Mouse (Mus musculus): ENCODE data around the gene Tut4. TPM values are rescaled to one million over a fixed set of nuclear protein-coding genes. Genes with fewer than 3 reads are reported as not detected.

Tut4 gene
- total and polyA plus RNA-seq, 3 experiments = 23.5 to 67.4 (median 26.3) TPM

DNA sequence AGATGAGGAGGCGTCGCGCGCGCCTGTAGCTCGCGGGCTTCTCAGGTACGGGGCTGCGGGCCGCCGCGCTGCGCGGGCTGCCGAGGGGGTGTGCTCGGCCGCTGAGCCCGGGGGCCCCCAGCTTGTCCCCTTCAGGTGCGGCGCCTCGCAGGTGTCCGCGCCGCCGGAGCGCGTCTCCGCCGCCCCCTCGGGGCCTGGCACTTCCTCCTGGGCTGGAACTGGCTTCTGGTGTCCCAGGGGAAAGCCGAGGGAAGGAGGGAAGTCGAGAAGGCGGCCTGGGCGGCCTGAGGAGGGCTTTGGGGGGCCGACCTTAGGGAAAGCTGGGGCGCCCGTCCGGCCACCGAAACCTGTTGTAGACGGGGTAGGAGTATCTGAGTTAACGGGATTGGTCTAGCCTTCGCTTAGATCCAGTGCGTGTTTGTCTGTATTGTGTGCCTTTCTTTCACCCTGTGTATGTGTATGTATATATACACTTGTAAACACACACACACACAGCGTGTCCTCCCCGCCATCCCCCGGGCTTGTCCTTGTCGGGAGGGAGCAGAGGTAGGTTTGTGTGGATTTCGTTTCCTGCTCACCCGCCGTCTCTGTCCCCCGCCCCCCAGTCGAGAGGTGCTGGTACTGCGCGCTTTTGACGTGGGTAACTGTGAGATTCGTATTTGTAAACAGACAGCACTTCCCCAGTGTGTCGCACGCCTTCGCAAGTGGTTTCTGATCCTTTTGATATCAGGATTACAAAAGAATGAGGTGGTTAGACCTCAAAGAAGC lies 1.1 kb downstream of the Tut4 start:
- H3K27me3 ChIP-seq (replicated peaks) = no peaks in the 10 kb centered on the region
- no peaks in the 10 kb centered on the region for H3K9me3 ChIP-seq (replicated peaks; ENCODE audit: low read length)
- TF ChIP-seq IRF4 (IDR thresholded peaks at IDR 0.05; ENCODE audit: low read depth, low read length) (peak; percentile 49), MAZ (IDR thresholded peaks at IDR 0.05; ENCODE audit: low read depth, low read length) (peak; percentile 80; the same call in 1 of the 2 replicates), ZNF384 (IDR thresholded peaks at IDR 0.05; ENCODE audit: low read depth, low read length) (peak; percentile 28), HCFC1 (IDR thresholded peaks at IDR 0.05; ENCODE audit: low read depth, low read length) (peak; percentile 42; the same call in 1 of the 2 replicates), ZKSCAN1 (IDR thresholded peaks at IDR 0.05; ENCODE audit: borderline replicate concordance, low read depth, low read length) (no peak), MEF2A (IDR thresholded peaks at IDR 0.05; ENCODE audit: borderline replicate concordance, low read depth, low read length) (peak; percentile 9; the same call in 1 of the 2 replicates), TCF12 (IDR thresholded peaks at IDR 0.05; ENCODE audit: low read depth, low read length) (peak; percentile 69; the same call in 1 of the 2 replicates), GABPA (IDR thresholded peaks at IDR 0.05; ENCODE audit: insufficient replicate concordance, low read depth, low read length) (no peak), BHLHE40 (IDR thresholded peaks at IDR 0.05; ENCODE audit: low read depth, low read length) (peak; percentile 75), ELF1 (IDR thresholded peaks at IDR 0.05; ENCODE audit: low read depth, low read length) (0 out of 2 replicates have a peak, but pooled peaks have one; percentile 9), MAX (IDR thresholded peaks at IDR 0.05; ENCODE audit: low read length) (peak; percentile 77), UBTF (IDR thresholded peaks at IDR 0.05; ENCODE audit: low read depth, low read length) (peak; percentile 71; the same call in 1 of the 2 replicates), POLR2A (IDR thresholded peaks at IDR 0.05; ENCODE audit: low read depth, low read length) (peak; percentile 34; the same call in 1 of the 2 replicates), CHD2 (IDR thresholded peaks at IDR 0.05; ENCODE audit: low read length) (peak; percentile 69), USF1 (IDR thresholded peaks at IDR 0.05; ENCODE audit: low read depth, low read length) (no peak), CTCF (conservative IDR thresholded peaks at IDR 0.05 in 1 of 2, IDR thresholded peaks at IDR 0.05 in 1 of 2; ENCODE audit: low read depth in 2 of 2, low read length in 2 of 2) (no peak), EP300 (IDR thresholded peaks at IDR 0.05; ENCODE audit: low read length) (peak; percentile 51; the same call in 1 of the 2 replicates), SIN3A (IDR thresholded peaks at IDR 0.05; ENCODE audit: low read length) (peak; percentile 95), TBP (conservative IDR thresholded peaks at IDR 0.05; ENCODE audit: low read depth, low read length) (no peak), MXI1 (IDR thresholded peaks at IDR 0.05; ENCODE audit: low read depth, low read length) (peak; percentile 93), ETS1 (conservative IDR thresholded peaks at IDR 0.05; ENCODE audit: low read depth, low read length) (peak; percentile 34; the same call in 1 of the 2 replicates)
- H3K27ac ChIP-seq (ENCODE audit: insufficient read depth, low read depth) = peak overlapping the region; percentile 90
- no peak overlapping the region for H3K4me2 ChIP-seq (ENCODE audit: insufficient read depth, low read depth, poor library complexity, severe bottlenecking)
- dilution Hi-C loops (cut with MboI; ENCODE audit: extremely low pct_ligation_motif_present, extremely low pct_unique_long_range_greater_than_20kb, low sequenced_read_pairs) (no loop called here), in situ Hi-C loops (cut with MboI; ENCODE audit: low pct_ligation_motif_present, low pct_unique_long_range_greater_than_20kb, low sequenced_read_pairs) (no loop called here)
- peaks cover 0 to 6% of the 10 kb centered on the region in 2 experiments for H3K36me3 ChIP-seq (replicated peaks in 1 of 2; ENCODE audit: control insufficient read depth in 1 of 2, insufficient read depth in 1 of 2, low read length in 1 of 2)
- peaks cover 29% of the 10 kb centered on the region for H3K79me2 ChIP-seq (replicated peaks; ENCODE audit: control insufficient read depth, extremely low read depth, insufficient read depth, poor library complexity, severe bottlenecking)
- H3K4me3 ChIP-seq (replicated peaks in 1 of 3; ENCODE audit: low read depth in 2 of 3, low read length in 2 of 3, poor library complexity in 1 of 3) = peak overlapping the region; percentile 61 to 87 (median 80)
- peak overlapping the region; percentile 85 for H3K9ac ChIP-seq (ENCODE audit: insufficient read depth, low read depth)
- peaks cover 0 to 21% of the 10 kb centered on the region in 2 experiments; a peak in 2 of 4 replicates for H3K4me1 ChIP-seq (ENCODE audit: control insufficient read depth in 1 of 2, insufficient read depth in 2 of 2)
- DNase-seq (ENCODE audit: extremely low read depth) = peak; percentile 87
